Comparison of ENCODE assay signal across 7 mouse cellular contexts in the genomic region with DNA sequence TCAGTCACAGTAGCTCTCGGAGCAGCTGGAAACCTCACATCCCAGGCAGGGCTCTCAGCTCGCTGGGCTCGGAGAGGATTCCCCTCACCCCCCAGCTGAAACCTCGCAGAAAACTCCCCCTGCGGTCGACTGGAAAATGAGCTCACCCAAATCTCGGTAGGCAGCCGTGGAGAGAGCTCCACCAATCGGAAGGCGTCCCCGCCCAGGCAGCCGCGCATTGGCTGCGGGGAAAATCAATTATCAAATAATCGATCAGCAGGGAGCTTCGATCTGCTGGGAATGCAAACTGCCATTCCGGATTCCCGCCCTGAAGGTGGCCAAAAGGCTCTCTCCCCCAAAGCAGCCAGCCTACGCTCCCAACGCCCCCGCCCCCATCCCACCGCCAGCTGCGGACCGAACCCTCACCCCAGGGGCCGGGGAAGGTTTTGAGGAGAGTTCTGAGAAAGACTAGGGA. TPM values are rescaled to one million over a fixed set of nuclear protein-coding genes. Genes with fewer than 3 reads are reported as not detected.
DNase-seq lines count a peak whose midpoint lies in the region; ATAC-seq and TF ChIP-seq lines count a peak whose summit lies in the region.

No protein-coding gene starts in this region.

- peaks cover 9% of the 10 kb centered on the region for H3K4me1 ChIP-seq in embryonic facial prominence, embryonic 13.5 days
- peaks cover 2% of the 10 kb centered on the region for H3K4me1 ChIP-seq in limb, embryonic 14.5 days (ENCODE audit: control insufficient read depth, insufficient read depth, low read length)
- H3K4me1 ChIP-seq in midbrain, embryonic 16.5 days (ENCODE audit: control insufficient read depth, insufficient read depth, low read length) = peaks cover 16% of the 10 kb centered on the region

- no peaks in the 10 kb centered on the region for H3K36me3 ChIP-seq in embryonic facial prominence, embryonic 13.5 days
- no peaks in the 10 kb centered on the region for H3K36me3 ChIP-seq in limb, embryonic 14.5 days (ENCODE audit: control insufficient read depth, insufficient read depth, low read length)
- H3K36me3 ChIP-seq in midbrain, embryonic 16.5 days (ENCODE audit: control insufficient read depth, insufficient read depth, low read length) = no peaks in the 10 kb centered on the region

- DNase-seq in adrenal gland, postnatal 4 days (ENCODE audit: low spot score in 2 of 2) = peak; percentile 78 to 89
- DNase-seq in heart, adult 8-10 months (ENCODE audit: low spot score) = peak; percentile 98
- peak; percentile 89 for DNase-seq in kidney, adult 9 months
- DNase-seq in limb, embryonic 14.5 days (ENCODE audit: low spot score) = peak; percentile 95
- DNase-seq in spleen, postnatal 10 days (ENCODE audit: low spot score in 2 of 2) = peak; percentile 23 to 78

- H3K4me3 ChIP-seq in embryonic facial prominence, embryonic 13.5 days = peak overlapping the region; percentile 71
- peak overlapping the region; percentile 56 for H3K4me3 ChIP-seq in limb, embryonic 14.5 days (replicated peaks; ENCODE audit: low read length)
- peak overlapping the region; percentile 68 for H3K4me3 ChIP-seq in midbrain, embryonic 16.5 days (ENCODE audit: low read depth, low read length)

- no peak; the same call in 1 of the 2 replicates for TF ChIP-seq POLR2A in limb, embryonic 14.5 days (IDR thresholded peaks at IDR 0.05; ENCODE audit: borderline replicate concordance, extremely low read depth, insufficient read depth, insufficient read length)

- peak overlapping the region; percentile 90 for H3K4me2 ChIP-seq in embryonic facial prominence, embryonic 13.5 days
- H3K4me2 ChIP-seq in limb, embryonic 14.5 days (replicated peaks; ENCODE audit: low read depth, low read length, severe bottlenecking) = peak overlapping the region; percentile 95
- peak overlapping the region; percentile 85 for H3K4me2 ChIP-seq in midbrain, embryonic 16.5 days (ENCODE audit: low read length)

- peak; percentile 85 for ATAC-seq in embryonic facial prominence, embryonic 13.5 days (ENCODE audit: insufficient number of reproducible peaks, insufficient read depth, low FRiP score, low TSS enrichment, low read depth)
- peak; percentile 87 for ATAC-seq in limb, embryonic 14.5 days (ENCODE audit: low FRiP score, low read depth)
- ATAC-seq in midbrain, embryonic 16.5 days = peak; percentile 91

- H3K9ac ChIP-seq in embryonic facial prominence, embryonic 13.5 days = peak overlapping the region; percentile 96
- H3K9ac ChIP-seq in limb, embryonic 14.5 days (ENCODE audit: low read depth, low read length, severe bottlenecking) = peak overlapping the region; percentile 81
- H3K9ac ChIP-seq in midbrain, embryonic 16.5 days (ENCODE audit: low read depth, low read length) = peak overlapping the region; percentile 85

- H3K27ac ChIP-seq in embryonic facial prominence, embryonic 13.5 days = peak overlapping the region; percentile 99
- peak overlapping the region; percentile 85 for H3K27ac ChIP-seq in limb, embryonic 14.5 days (replicated peaks; ENCODE audit: low read depth, low read length)
- H3K27ac ChIP-seq in midbrain, embryonic 16.5 days (ENCODE audit: low read length) = peak overlapping the region; percentile 96

- WGBS in embryonic facial prominence, embryonic 13.5 days = 0% methylated on average over 25 of the region's 25 CpGs
- WGBS in limb, embryonic 14.5 days = under 1% methylated on average over 25 of the region's 25 CpGs
- under 1% methylated on average over 25 of the region's 25 CpGs for WGBS in midbrain, embryonic 16.5 days

- H3K27me3 ChIP-seq in embryonic facial prominence, embryonic 13.5 days = peaks cover 26% of the 10 kb centered on the region
- peaks cover 76% of the 10 kb centered on the region for H3K27me3 ChIP-seq in limb, embryonic 14.5 days (ENCODE audit: control insufficient read depth, insufficient read depth, low read length)
- H3K27me3 ChIP-seq in midbrain, embryonic 16.5 days (ENCODE audit: control insufficient read depth, insufficient read depth, low read depth, low read length) = peaks cover 8% of the 10 kb centered on the region

- no peaks in the 10 kb centered on the region for H3K9me3 ChIP-seq in embryonic facial prominence, embryonic 13.5 days
- no peaks in the 10 kb centered on the region for H3K9me3 ChIP-seq in limb, embryonic 14.5 days (ENCODE audit: control insufficient read depth, low read length)
- no peaks in the 10 kb centered on the region for H3K9me3 ChIP-seq in midbrain, embryonic 16.5 days (replicated peaks; ENCODE audit: control insufficient read depth, low read length, poor library complexity, severe bottlenecking)

RNA-seq across cellular contexts. Expression of gene Meis1, which starts 1.6 kb away (rescaled TPM):
- 10 to 100 TPM; 69.6 to 73.3 TPM for total RNA-seq in adrenal gland, postnatal 4 days (2021)
- 47.4 and 59.0 TPM in 2 replicates for polyA plus RNA-seq in embryonic facial prominence, embryonic 13.5 days (2015; fragmentation: Nextera tagmentation; extraction: Ambion mirVana)
- 10 to 100 TPM; 27.9 to 32.8 (median 30.9) TPM for total RNA-seq in heart, adult 8-10 months (2022)
- polyA plus RNA-seq in limb, embryonic 14.5 days (2012; rRNA removed) = 12.1 and 16.2 TPM in 2 replicates
- polyA plus RNA-seq in limb, embryonic 14.5 days (2014; fragmentation: Nextera tagmentation; extraction: Ambion mirVana) = 13.6 and 15.9 TPM in 2 replicates
- polyA plus RNA-seq in midbrain, embryonic 16.5 days (2015; fragmentation: Nextera tagmentation; extraction: Ambion mirVana) = 34.6 and 35.5 TPM in 2 replicates

Comparison
In these comparisons a context has a peak if more than half of its experiments do, and no peak if none do; other contexts are left out.
1. Peak in every context shown above with its lines: DNase-seq, ATAC-seq, H3K4me3 ChIP-seq and H3K27ac ChIP-seq.